Mouse (Mus musculus): ENCODE measurements around the gene Camkmt. TPM values are rescaled to one million over a fixed set of nuclear protein-coding genes. Genes with fewer than 3 reads are reported as not detected.
A peak's percentile ranks its signal among the peaks of the same experiment; 100 is the strongest.

The Camkmt gene
- polyA plus RNA-seq, 1 experiment from 2014 or later = 7.0 TPM

- H3K9me3 ChIP-seq (replicated peaks; ENCODE audit: control insufficient read depth, low read length) = no peaks in the 10 kb centered on the region
- H3K4me2 ChIP-seq = no peak overlapping the region
- H3K36me3 ChIP-seq (ENCODE audit: control insufficient read depth, insufficient read depth, low read length) = no peaks in the 10 kb centered on the region
- no peaks in the 10 kb centered on the region for H3K27me3 ChIP-seq (ENCODE audit: control insufficient read depth, insufficient read depth, low read length)
- no peaks in the 10 kb centered on the region for H3K4me1 ChIP-seq (ENCODE audit: control insufficient read depth, insufficient read depth, low read length)
- WGBS (ENCODE audit: insufficient replicate concordance) = 50% methylated on average over 7 of the region's 7 CpGs
- no peak overlapping the region for H3K9ac ChIP-seq (ENCODE audit: low read depth, low read length)
- H3K4me3 ChIP-seq (ENCODE audit: low read depth, low read length) = no peak overlapping the region
- no peak overlapping the region for H3K27ac ChIP-seq (ENCODE audit: low read depth, low read length)
- ATAC-seq (replicated peaks; ENCODE audit: insufficient number of reproducible peaks, low FRiP score, low TSS enrichment) = no peak
These were observed 99.7 kb downstream of the Camkmt start for GRCm38 (mm10) chr17:85190128-85190435.

- Histone ChIP-seq H3K4me2 (no peak overlapping the region), H3K4me1 (ENCODE audit: control insufficient read depth, insufficient read depth, low read length) (no peaks in the 10 kb centered on the region), H3K36me3 (ENCODE audit: control insufficient read depth, insufficient read depth, low read length) (no peaks in the 10 kb centered on the region), H3K27ac (ENCODE audit: low read depth, low read length) (no peak overlapping the region), H3K4me3 (ENCODE audit: low read depth, low read length) (no peak overlapping the region), H3K9me3 (replicated peaks; ENCODE audit: control insufficient read depth, low read length) (no peaks in the 10 kb centered on the region), H3K9ac (ENCODE audit: low read depth, low read length) (no peak overlapping the region), H3K27me3 (ENCODE audit: control insufficient read depth, insufficient read depth, low read length) (no peaks in the 10 kb centered on the region)
- 78% methylated on average over 11 of the region's 11 CpGs for WGBS (ENCODE audit: insufficient replicate concordance)
- ATAC-seq (replicated peaks; ENCODE audit: insufficient number of reproducible peaks, low FRiP score, low TSS enrichment) = no peak
These were observed 102.9 kb downstream of the Camkmt start for GRCm38 (mm10) chr17:85193294-85193693.

DNA sequence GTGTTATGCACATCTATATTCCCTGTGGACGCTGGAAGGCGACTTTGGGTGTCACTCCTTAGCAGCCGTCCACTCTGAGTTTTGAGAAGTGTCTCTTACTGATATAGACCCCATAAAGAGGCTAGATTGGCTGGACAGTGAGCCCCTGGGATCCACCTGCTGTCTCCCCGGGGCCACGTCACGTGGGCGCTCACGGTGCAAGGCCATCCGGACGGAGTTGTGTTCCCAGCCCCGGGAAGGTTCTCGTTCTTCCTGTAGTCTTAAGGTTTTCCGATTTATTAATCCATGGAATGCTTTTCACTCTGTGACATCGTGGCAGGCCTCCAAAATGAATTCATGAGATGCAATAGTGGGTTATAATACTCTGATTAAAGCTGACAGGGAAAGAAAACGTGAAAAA lies 108.4 kb downstream of the Camkmt start:
- ATAC-seq (replicated peaks; ENCODE audit: insufficient number of reproducible peaks, low FRiP score, low TSS enrichment) = no peak
- WGBS (ENCODE audit: insufficient replicate concordance) = 87% methylated on average over 15 of the region's 15 CpGs

GRCm38 (mm10) chr17:85199321-85199720 lies 109.0 kb downstream of the Camkmt start:
- 83% methylated on average over 11 of the region's 11 CpGs for WGBS (ENCODE audit: insufficient replicate concordance)
- H3K27ac ChIP-seq (ENCODE audit: low read depth, low read length) = no peak overlapping the region
- ATAC-seq (replicated peaks; ENCODE audit: insufficient number of reproducible peaks, low FRiP score, low TSS enrichment) = no peak
- no peaks in the 10 kb centered on the region for H3K27me3 ChIP-seq (ENCODE audit: control insufficient read depth, insufficient read depth, low read length)
- no peak overlapping the region for H3K4me3 ChIP-seq (ENCODE audit: low read depth, low read length)
- H3K4me2 ChIP-seq = no peak overlapping the region
- no peak overlapping the region for H3K9ac ChIP-seq (ENCODE audit: low read depth, low read length)
- no peaks in the 10 kb centered on the region for H3K9me3 ChIP-seq (replicated peaks; ENCODE audit: control insufficient read depth, low read length)
- H3K36me3 ChIP-seq (ENCODE audit: control insufficient read depth, insufficient read depth, low read length) = no peaks in the 10 kb centered on the region
- no peaks in the 10 kb centered on the region for H3K4me1 ChIP-seq (ENCODE audit: control insufficient read depth, insufficient read depth, low read length)

More for the DNA sequence above, 108.4 kb downstream of the Camkmt start:
- Histone ChIP-seq H3K4me1 (ENCODE audit: control insufficient read depth, insufficient read depth, low read length) (no peaks in the 10 kb centered on the region), H3K27me3 (ENCODE audit: control insufficient read depth, insufficient read depth, low read length) (no peaks in the 10 kb centered on the region), H3K36me3 (ENCODE audit: control insufficient read depth, insufficient read depth, low read length) (no peaks in the 10 kb centered on the region), H3K9ac (ENCODE audit: low read depth, low read length) (no peak overlapping the region), H3K4me3 (ENCODE audit: low read depth, low read length) (no peak overlapping the region), H3K27ac (ENCODE audit: low read depth, low read length) (no peak overlapping the region), H3K9me3 (replicated peaks; ENCODE audit: control insufficient read depth, low read length) (no peaks in the 10 kb centered on the region), H3K4me2 (no peak overlapping the region)

DNA sequence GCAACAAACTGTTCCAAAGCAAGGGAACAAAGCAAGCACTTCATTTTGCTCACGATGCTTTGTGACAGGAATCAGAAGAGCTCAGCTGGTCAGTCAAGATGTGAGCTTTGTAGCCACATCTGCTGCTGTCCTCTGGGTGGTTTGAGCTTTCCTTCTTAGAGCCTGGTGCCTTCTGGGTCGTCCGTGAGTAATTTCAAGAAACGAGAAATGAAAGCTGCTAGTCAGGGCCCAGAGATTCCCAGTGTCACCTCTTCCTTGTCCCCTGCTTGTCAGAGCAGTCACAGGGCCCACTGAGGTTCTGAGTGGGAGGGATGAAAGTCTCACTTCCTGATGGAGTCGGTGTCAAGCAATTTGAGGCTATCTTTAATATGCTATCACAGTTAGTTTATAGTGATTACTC lies 127.7 kb downstream of the Camkmt start:
- H3K36me3 ChIP-seq (ENCODE audit: control insufficient read depth, insufficient read depth, low read length) = no peaks in the 10 kb centered on the region
- no peaks in the 10 kb centered on the region; the same call in 1 of the 2 replicates for H3K9me3 ChIP-seq (replicated peaks; ENCODE audit: control insufficient read depth, low read length)
- no peak overlapping the region for H3K27ac ChIP-seq (ENCODE audit: low read depth, low read length)
- H3K4me1 ChIP-seq (ENCODE audit: control insufficient read depth, insufficient read depth, low read length) = no peaks in the 10 kb centered on the region
- H3K9ac ChIP-seq (ENCODE audit: low read depth, low read length) = no peak overlapping the region
- H3K4me3 ChIP-seq (ENCODE audit: low read depth, low read length) = no peak overlapping the region
- no peak overlapping the region for H3K4me2 ChIP-seq
- WGBS (ENCODE audit: insufficient replicate concordance) = 67% methylated on average over 5 of the region's 5 CpGs
- no peak for ATAC-seq (replicated peaks; ENCODE audit: insufficient number of reproducible peaks, low FRiP score, low TSS enrichment)
- no peaks in the 10 kb centered on the region for H3K27me3 ChIP-seq (ENCODE audit: control insufficient read depth, insufficient read depth, low read length)

- Histone ChIP-seq H3K4me1 (ENCODE audit: control insufficient read depth, insufficient read depth, low read length) (no peaks in the 10 kb centered on the region), H3K36me3 (ENCODE audit: control insufficient read depth, insufficient read depth, low read length) (no peaks in the 10 kb centered on the region), H3K9ac (ENCODE audit: low read depth, low read length) (no peak overlapping the region), H3K4me2 (no peak overlapping the region), H3K9me3 (replicated peaks; ENCODE audit: control insufficient read depth, low read length) (no peaks in the 10 kb centered on the region), H3K27ac (ENCODE audit: low read depth, low read length) (no peak overlapping the region), H3K4me3 (ENCODE audit: low read depth, low read length) (no peak overlapping the region), H3K27me3 (ENCODE audit: control insufficient read depth, insufficient read depth, low read length) (no peaks in the 10 kb centered on the region)
- ATAC-seq (replicated peaks; ENCODE audit: insufficient number of reproducible peaks, low FRiP score, low TSS enrichment) = no peak
- 84% methylated on average over 7 of the region's 7 CpGs for WGBS (ENCODE audit: insufficient replicate concordance)
These were observed 151.8 kb downstream of the Camkmt start for GRCm38 (mm10) chr17:85242109-85242508.

DNA sequence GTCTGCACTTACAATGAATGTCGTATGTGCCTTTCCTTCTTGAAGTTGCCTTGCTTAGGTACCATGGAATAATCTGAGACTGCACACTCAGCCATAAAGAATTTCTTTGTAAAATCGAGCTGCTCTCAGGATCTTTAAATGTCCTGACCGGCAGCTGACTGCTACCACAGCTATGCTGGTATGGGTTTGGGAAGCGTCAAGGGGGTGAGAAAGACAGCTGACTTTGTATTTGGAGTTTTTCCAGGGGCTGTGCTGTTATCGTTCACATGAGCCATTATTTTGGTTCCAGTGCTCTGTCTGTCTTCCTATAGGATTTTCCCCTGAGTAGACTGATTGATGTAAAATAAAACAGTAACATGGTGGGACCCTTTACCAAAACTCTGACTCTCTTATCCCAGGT lies 158.6 kb downstream of the Camkmt start:
- Histone ChIP-seq H3K4me1 (ENCODE audit: control insufficient read depth, insufficient read depth, low read length) (no peaks in the 10 kb centered on the region; the same call in 1 of the 2 replicates), H3K9me3 (replicated peaks; ENCODE audit: control insufficient read depth, low read length) (no peaks in the 10 kb centered on the region), H3K27me3 (ENCODE audit: control insufficient read depth, insufficient read depth, low read length) (no peaks in the 10 kb centered on the region), H3K4me2 (no peak overlapping the region), H3K4me3 (ENCODE audit: low read depth, low read length) (no peak overlapping the region), H3K36me3 (ENCODE audit: control insufficient read depth, insufficient read depth, low read length) (no peaks in the 10 kb centered on the region), H3K9ac (ENCODE audit: low read depth, low read length) (no peak overlapping the region), H3K27ac (ENCODE audit: low read depth, low read length) (no peak overlapping the region)
- no peak for ATAC-seq (replicated peaks; ENCODE audit: insufficient number of reproducible peaks, low FRiP score, low TSS enrichment)
- WGBS (ENCODE audit: insufficient replicate concordance) = 49% methylated on average over 5 of the region's 5 CpGs

- Histone ChIP-seq H3K9ac (ENCODE audit: low read depth, low read length) (no peak overlapping the region), H3K27me3 (ENCODE audit: control insufficient read depth, insufficient read depth, low read length) (no peaks in the 10 kb centered on the region), H3K27ac (ENCODE audit: low read depth, low read length) (no peak overlapping the region), H3K36me3 (ENCODE audit: control insufficient read depth, insufficient read depth, low read length) (no peaks in the 10 kb centered on the region), H3K4me1 (ENCODE audit: control insufficient read depth, insufficient read depth, low read length) (no peaks in the 10 kb centered on the region; the same call in 1 of the 2 replicates), H3K9me3 (replicated peaks; ENCODE audit: control insufficient read depth, low read length) (no peaks in the 10 kb centered on the region), H3K4me3 (ENCODE audit: low read depth, low read length) (no peak overlapping the region), H3K4me2 (no peak overlapping the region)
- no peak for ATAC-seq (replicated peaks; ENCODE audit: insufficient number of reproducible peaks, low FRiP score, low TSS enrichment)
- 45% methylated on average over 7 of the region's 7 CpGs for whole genome bisulfite sequencing (ENCODE audit: insufficient replicate concordance)
These were observed 159.4 kb downstream of the Camkmt start for GRCm38 (mm10) chr17:85249744-85250143.

DNA sequence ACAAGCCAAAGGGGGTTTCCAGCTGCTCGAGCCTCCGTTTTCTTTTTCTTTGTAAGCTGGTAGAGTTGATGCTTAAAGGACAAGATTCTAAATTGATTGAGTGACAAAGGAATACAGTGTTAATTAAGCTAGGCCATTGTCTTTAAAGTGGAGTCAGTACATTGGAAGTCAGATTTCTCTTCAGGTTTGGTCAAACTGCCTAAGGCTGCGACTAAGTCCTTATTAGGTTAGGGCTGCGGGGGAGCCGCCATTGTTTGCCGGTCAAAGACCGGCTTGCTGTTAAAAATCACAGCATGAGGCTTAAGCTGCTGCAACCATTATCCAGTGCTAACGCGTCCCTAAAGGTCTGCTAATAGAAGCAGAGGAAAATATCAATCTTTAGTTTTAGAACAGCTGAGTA lies 166.6 kb downstream of the Camkmt start:
- no peak overlapping the region for H3K4me3 ChIP-seq (ENCODE audit: low read depth, low read length)
- H3K36me3 ChIP-seq (ENCODE audit: control insufficient read depth, insufficient read depth, low read length) = no peaks in the 10 kb centered on the region
- H3K9ac ChIP-seq (ENCODE audit: low read depth, low read length) = no peak overlapping the region
- H3K27me3 ChIP-seq (ENCODE audit: control insufficient read depth, insufficient read depth, low read length) = no peaks in the 10 kb centered on the region
- H3K4me1 ChIP-seq (ENCODE audit: control insufficient read depth, insufficient read depth, low read length) = no peaks in the 10 kb centered on the region
- ATAC-seq (replicated peaks; ENCODE audit: insufficient number of reproducible peaks, low FRiP score, low TSS enrichment) = no peak
- H3K9me3 ChIP-seq (replicated peaks; ENCODE audit: control insufficient read depth, low read length) = no peaks in the 10 kb centered on the region
- H3K4me2 ChIP-seq = peak overlapping the region; percentile 27; the same call in 1 of the 2 replicates
- WGBS (ENCODE audit: insufficient replicate concordance) = 25% methylated on average over 9 of the region's 9 CpGs
- H3K27ac ChIP-seq (ENCODE audit: low read depth, low read length) = no peak overlapping the region
